Mouse (Mus musculus): ENCODE measurements around the gene Artn. TPM values are rescaled to one million over a fixed set of nuclear protein-coding genes. Genes with fewer than 3 reads are reported as not detected.
A peak's percentile ranks its signal among the peaks of the same experiment; 100 is the strongest.

Gene Artn
- total RNA-seq, 2 experiments from 2014 or later: 0.30 TPM; not detected in 1

GRCm38 (mm10) chr4:117921358-117921757 lies 8.2 kb downstream of the Artn start:
- intact Hi-C loops (cut with DNase I): no loop called here
- no peak for DNase-seq

- intact Hi-C loops (cut with DNase I): loop anchor here (5.0 kb wide), 1 partner anchor 81 kb away; no protein-coding TSS in a partner anchor
Observed at GRCm38 (mm10) chr4:117918762-117919161, 10.8 kb downstream of the Artn start.

GRCm38 (mm10) chr4:117918261-117918660 lies 11.3 kb downstream of the Artn start:
- intact Hi-C loops (cut with DNase I): loop anchor here (5.0 kb wide), 1 partner anchor 81 kb away; no protein-coding TSS in a partner anchor
- DNase-seq: no peak

More at GRCm38 (mm10) chr4:117918762-117919161, 10.8 kb downstream of the Artn start:
- no peak for DNase-seq

- no peak for DNase-seq
- intact Hi-C loops (cut with DNase I): loop anchor here (5.0 kb wide), 1 partner anchor 81 kb away; no protein-coding TSS in a partner anchor
Observed at GRCm38 (mm10) chr4:117917847-117918246, 11.7 kb downstream of the Artn start.

GRCm38 (mm10) chr4:117917402-117917801 lies 12.2 kb downstream of the Artn start:
- intact Hi-C loops (cut with DNase I): loop anchor here (5.0 kb wide), 1 partner anchor 80 kb away; no protein-coding TSS in a partner anchor
- no peak for DNase-seq

GRCm38 (mm10) chr4:117916386-117916785 lies 13.2 kb downstream of the Artn start:
- DNase-seq: no peak
- intact Hi-C loops (cut with DNase I): loop anchor here (5.0 kb wide), 1 partner anchor 79 kb away; no protein-coding TSS in a partner anchor

- intact Hi-C loops (cut with DNase I): loop anchor here (1.0 to 5.0 kb wide), 2 partner anchors 23 to 78 kb away; partner anchors contain the start of gene Dph2
- no peak for DNase-seq
Observed at GRCm38 (mm10) chr4:117915489-117916105, 14.0 kb downstream of the Artn start.

GRCm38 (mm10) chr4:117914591-117915442 lies 14.7 kb downstream of the Artn start, which contains the start of gene Ipo13:
Gene Ipo13, minus strand, starts transcription at chr4:117914999.
- intact Hi-C loops (cut with DNase I): loop anchor here (1.0 to 5.0 kb wide), 2 partner anchors 23 to 78 kb away; partner anchors contain the start of gene Dph2

DNA sequence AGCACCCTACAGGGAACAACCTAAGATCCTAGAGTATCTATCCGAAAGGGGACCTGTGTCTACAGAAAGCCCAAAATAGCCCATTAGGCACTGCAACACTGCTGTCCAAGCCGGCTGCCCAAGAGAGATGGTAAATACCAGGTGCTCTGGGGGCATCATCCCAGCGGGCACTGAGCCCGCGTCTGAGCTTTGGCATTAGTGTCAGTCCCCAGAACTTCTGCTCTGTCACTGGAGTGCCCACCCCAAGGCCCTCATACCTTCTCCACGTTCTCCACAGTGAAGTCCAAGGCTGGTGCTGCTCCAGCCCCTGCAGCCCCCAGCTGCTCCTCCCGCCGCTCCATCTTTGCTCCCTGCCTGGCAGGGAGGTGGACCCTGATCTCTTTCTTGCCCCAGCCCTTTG lies 15.5 kb downstream of the Artn start:
- DNase-seq: no peak
- intact Hi-C loops (cut with DNase I): no loop called here

More at GRCm38 (mm10) chr4:117914591-117915442, 14.7 kb downstream of the Artn start, which contains the start of gene Ipo13:
- peak; percentile 94 to 98 for DNase-seq

- peak in 1 of 2 experiments; percentile 31 for DNase-seq
- intact Hi-C loops (cut with DNase I): no loop called here
Observed at GRCm38 (mm10) chr4:117913421-117913820, 16.1 kb downstream of the Artn start.

- intact Hi-C loops (cut with DNase I): no loop called here
- no peak for DNase-seq
Observed at GRCm38 (mm10) chr4:117912685-117913273, 16.8 kb downstream of the Artn start.

DNA sequence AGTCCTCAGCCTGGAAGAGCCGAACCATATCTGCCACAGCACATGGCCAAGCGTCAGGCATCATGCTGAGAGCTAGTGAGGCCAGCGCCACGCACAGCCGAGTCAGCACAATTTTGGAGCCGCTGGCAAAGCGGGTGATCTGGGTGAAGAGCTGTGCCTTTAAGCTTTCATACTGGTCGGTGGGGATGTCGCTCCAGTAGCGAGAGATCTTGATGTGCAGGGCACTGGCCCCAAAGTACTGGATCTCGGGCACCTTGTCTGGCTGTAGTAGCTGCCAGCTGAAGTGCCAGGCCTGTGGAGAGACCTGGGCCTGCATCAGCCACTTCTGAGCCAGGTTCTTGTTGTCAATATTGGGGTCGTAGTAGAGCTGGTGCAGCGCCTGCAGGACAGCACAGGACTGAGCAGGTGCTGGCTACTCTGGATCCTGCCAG lies 17.4 kb downstream of the Artn start:
- intact Hi-C loops (cut with DNase I): no loop called here
- no peak for DNase-seq

DNA sequence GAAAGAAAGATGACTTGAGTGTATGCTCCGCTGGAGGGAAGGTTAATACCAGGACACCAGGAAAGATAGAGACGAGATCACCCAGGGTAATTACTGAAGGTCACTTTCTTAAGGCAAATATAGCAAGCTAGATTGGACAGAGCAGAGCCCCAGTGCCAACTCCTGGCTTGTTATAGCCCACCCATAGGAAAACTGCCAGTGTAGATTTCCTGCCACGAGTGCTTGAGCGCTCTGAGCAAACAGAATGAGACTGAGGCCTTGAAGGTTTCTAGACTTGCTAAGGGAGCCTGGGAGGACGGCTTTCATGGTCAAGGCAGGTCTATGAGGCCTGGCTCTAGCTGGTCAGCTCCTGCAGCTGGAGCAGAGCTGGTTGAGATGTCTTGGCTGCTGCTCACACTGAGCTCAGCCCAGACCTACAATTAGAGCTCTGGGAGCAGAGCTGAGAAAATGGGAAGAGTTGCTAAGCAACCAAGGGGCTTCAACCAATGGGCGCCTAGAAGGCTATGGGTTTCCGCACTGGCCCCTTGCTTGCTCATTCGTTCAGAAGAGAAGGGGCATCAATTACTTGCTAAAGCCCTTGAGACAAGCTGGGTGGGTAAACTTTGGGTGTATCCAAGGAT lies 20.6 kb downstream of the Artn start:
- no peak for DNase-seq
- intact Hi-C loops (cut with DNase I): no loop called here

DNA sequence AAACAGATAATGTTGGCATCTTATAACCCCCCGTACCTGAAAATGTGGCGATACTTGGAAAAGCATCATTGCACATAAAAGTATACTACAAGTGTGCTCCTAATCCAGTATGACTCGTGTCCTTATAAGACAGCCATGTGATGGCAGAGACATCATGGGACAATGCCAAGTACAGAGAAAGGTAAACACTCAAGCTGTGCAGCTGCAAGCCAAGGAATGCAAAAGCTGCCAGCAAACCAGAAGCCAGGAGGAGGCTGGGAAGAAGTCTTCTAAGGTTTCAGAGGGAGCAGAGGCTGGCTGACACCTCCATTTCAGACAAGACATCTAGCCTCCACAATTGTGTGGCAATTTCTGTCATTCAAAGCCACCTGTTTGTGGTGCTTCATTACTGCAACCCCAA lies 23.4 kb downstream of the Artn start:
- intact Hi-C loops (cut with DNase I): no loop called here
- no peak for DNase-seq

GRCm38 (mm10) chr4:117904761-117905160 lies 24.8 kb downstream of the Artn start:
- no peak for DNase-seq
- intact Hi-C loops (cut with DNase I): no loop called here

DNA sequence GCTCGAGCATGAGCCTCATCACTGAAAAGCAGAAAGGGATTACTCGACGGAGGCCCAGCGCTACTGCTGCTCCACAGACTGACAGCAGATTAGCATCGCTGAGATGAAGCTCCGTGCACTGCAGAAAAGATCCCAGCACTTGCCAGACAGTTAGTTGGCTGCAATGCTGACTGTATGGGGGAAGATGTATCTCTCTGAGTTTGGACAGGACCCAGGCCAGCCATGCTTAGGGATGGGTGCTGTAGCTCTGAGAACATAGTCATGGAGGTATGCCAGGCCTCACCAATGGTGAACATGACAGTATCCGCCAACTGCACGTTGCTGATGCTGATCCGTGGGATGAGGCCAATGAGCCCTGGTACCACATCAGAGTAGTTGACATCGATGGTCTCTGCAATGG lies 25.5 kb downstream of the Artn start:
- intact Hi-C loops (cut with DNase I): no loop called here

DNA sequence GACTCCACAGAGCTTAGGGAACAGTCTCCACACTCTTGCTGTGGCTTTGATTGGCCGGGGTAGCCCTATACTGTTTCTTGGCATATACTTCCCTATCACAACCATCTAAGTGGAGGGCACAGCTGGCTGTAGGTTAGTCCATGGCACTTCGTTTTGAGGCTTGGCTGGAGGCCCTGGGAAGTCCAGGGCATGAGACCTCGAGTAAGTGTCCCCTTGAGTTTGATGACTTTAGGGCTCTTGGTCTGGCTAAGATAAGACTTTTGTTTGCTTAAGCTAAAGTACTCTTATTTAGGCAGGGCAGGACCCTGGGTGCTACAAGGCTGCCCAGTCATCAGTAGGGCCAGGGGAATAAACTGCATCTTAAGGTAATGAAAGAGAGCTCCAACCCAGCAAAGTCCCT lies 31.5 kb downstream of the Artn start:
- DNase-seq: no peak
- intact Hi-C loops (cut with DNase I): no loop called here

More for the DNA sequence above, 25.5 kb downstream of the Artn start:
- DNase-seq: no peak

DNA sequence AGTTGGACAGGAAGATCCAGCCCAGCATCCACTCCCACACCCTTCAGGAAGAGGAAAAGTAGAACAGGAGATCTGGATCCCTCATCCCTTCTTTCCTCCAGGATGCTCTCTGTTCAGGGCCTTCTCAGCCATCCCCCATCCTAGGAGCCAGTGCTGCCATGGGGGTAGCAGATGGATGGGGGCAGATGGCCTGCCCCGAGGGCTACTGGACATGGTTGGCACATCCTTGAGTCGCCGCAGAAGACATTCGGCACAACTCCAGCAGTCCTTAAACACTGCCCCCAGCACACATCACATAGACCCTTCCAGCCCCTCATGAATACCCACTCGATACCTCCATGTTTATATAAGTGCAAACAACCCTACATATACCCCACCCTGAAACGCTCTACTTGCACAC lies 33.5 kb downstream of the Artn start:
- intact Hi-C loops (cut with DNase I): no loop called here

GRCm38 (mm10) chr4:117895339-117895738 lies 34.2 kb downstream of the Artn start:
- intact Hi-C loops (cut with DNase I): no loop called here
- no peak for DNase-seq

More for the DNA sequence above, 33.5 kb downstream of the Artn start:
- DNase-seq: no peak

GRCm38 (mm10) chr4:117894601-117895000 lies 35.0 kb downstream of the Artn start:
- no peak for DNase-seq
- intact Hi-C loops (cut with DNase I): no loop called here

All from heart, postnatal 36 days (tissue).